Mouse (Mus musculus) C2C12 (cell line): ENCODE data around the gene Bcl2.

Source experiments
- CEBPB ChIP-seq: IDR thresholded peaks from one replicate; pipeline ENCODE4 v1.6.1; 2011; ENCODE audit warnings: low read depth, mild to moderate bottlenecking, control low read depth, moderate library complexity
- CTCF ChIP-seq: IDR thresholded peaks from one replicate; pipeline ENCODE4 v1.5.1; 2011; ENCODE audit not compliant: control insufficient read depth, insufficient read depth, insufficient read length
- MAX ChIP-seq: IDR thresholded peaks from one replicate; pipeline ENCODE4 v1.6.1; 2011; ENCODE audit warnings: mild to moderate bottlenecking, control low read depth
- MYOD1 ChIP-seq: IDR thresholded peaks from one replicate; pipeline ENCODE4 v1.6.1; 2011; ENCODE audit warnings: low read depth; ENCODE audit not compliant: control insufficient read depth, insufficient read length
- USF1 ChIP-seq: IDR thresholded peaks from one replicate; pipeline ENCODE4 v1.6.1; 2011; ENCODE audit warnings: low read depth, mild to moderate bottlenecking, control low read depth, moderate library complexity

DNA sequence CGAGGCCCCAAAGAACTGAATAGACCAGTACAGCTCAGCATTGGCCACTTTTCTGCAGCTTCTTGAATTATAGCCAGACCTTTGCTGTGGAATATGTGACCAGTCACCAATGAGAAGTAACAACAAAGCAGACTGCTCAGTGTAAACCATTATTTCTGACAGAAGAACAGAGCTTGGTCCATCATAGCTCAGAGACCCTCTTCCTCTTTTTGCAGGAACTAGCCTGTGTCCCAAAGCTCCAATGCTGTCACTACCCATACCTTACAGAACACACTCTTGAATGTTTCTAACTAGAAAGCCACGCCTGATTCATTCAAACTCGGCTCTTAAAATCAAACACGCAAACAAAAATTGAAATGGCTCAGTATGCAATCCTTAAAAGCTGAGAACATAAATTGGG lies 69.5 kb downstream of the Bcl2 start:
- TF ChIP-seq USF1, result no peak
- no peak for TF ChIP-seq CTCF
- no peak for TF ChIP-seq MYOD1
- TF ChIP-seq MAX, result no peak
- no peak for TF ChIP-seq CEBPB
